ENCODE assay signal across 8 mouse cellular contexts in the genomic region with DNA sequence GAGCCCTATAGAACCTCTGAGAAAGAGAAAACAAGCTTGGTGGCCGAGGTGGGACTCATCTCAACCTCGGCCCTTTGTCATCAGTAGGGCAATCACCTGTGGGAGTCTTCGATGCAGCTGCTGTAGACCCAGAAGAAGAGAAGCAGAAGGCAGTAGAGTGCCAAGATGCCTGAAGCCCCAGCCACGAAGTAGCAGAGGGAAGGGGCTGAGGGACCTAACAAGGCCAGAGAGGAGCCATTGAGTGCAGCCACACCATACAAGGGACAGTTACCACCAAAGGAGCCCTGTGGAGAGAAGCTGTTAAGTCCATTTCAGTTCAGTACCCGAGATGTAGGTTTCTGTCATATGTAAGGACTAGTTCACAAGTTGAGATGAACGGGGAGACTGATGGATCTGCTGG. TPM values are rescaled to one million over a fixed set of nuclear protein-coding genes. Genes with fewer than 3 reads are reported as not detected.
A peak's percentile ranks its signal among the peaks of the same experiment; 100 is the strongest.
DNase-seq lines count a peak whose midpoint lies in the region; ATAC-seq lines count a peak whose summit lies in the region.

No protein-coding gene starts in this region.

- H3K27ac ChIP-seq in forebrain, embryonic 12.5 days: 0 out of 2 replicates have a peak overlapping the region, but pooled peaks have one; percentile 19
- peak overlapping the region; percentile 99 for H3K27ac ChIP-seq in liver, embryonic 13.5 days

- no peaks in the 10 kb centered on the region for H3K27me3 ChIP-seq in forebrain, embryonic 12.5 days
- no peaks in the 10 kb centered on the region for H3K27me3 ChIP-seq in liver, embryonic 13.5 days

- intact Hi-C loops in heart, postnatal 36 days (cut with DNase I): no loop called here

- H3K4me1 ChIP-seq in forebrain, embryonic 12.5 days: peaks cover 34% of the 10 kb centered on the region
- peaks cover 57% of the 10 kb centered on the region for H3K4me1 ChIP-seq in liver, embryonic 13.5 days (replicated peaks)

- H3K4me2 ChIP-seq in forebrain, embryonic 12.5 days: peak overlapping the region; percentile 98
- H3K4me2 ChIP-seq in liver, embryonic 13.5 days: peak overlapping the region; percentile 99

- H3K36me3 ChIP-seq in forebrain, embryonic 12.5 days (replicated peaks): peaks cover 44% of the 10 kb centered on the region
- H3K36me3 ChIP-seq in liver, embryonic 13.5 days: peaks cover 57% of the 10 kb centered on the region

- no peaks in the 10 kb centered on the region for H3K9me3 ChIP-seq in forebrain, embryonic 12.5 days
- no peaks in the 10 kb centered on the region for H3K9me3 ChIP-seq in liver, embryonic 13.5 days (replicated peaks)

- H3K9ac ChIP-seq in forebrain, embryonic 12.5 days: peak overlapping the region; percentile 92; the same call in 1 of the 2 replicates
- peak overlapping the region; percentile 98 for H3K9ac ChIP-seq in liver, embryonic 13.5 days

- H3K4me3 ChIP-seq in forebrain, embryonic 12.5 days (replicated peaks): peak overlapping the region; percentile 77
- H3K4me3 ChIP-seq in liver, embryonic 13.5 days (replicated peaks): peak overlapping the region; percentile 87

- peak; percentile 89 for DNase-seq in heart, adult 11 months
- DNase-seq in heart, postnatal 36 days: no peak
- DNase-seq in A20 (ENCODE audit: low read depth, low spot score): peak; percentile 38
- DNase-seq in liver, embryonic 13.5 days: no peak
- DNase-seq in retina, embryonic 14.5 days (ENCODE audit: low spot score): no peak
- no peak for DNase-seq in layer of hippocampus, adult 8-10 months (ENCODE audit: low spot score in 2 of 2)
- no peak for DNase-seq in spleen, postnatal 4 days (ENCODE audit: low spot score in 2 of 2)

- WGBS in forebrain, embryonic 12.5 days: 66% methylated on average over 6 of the region's 6 CpGs
- 15% methylated on average over 6 of the region's 6 CpGs for WGBS in liver, embryonic 13.5 days (ENCODE audit: insufficient replicate concordance)

- ATAC-seq in forebrain, embryonic 12.5 days (ENCODE audit: low FRiP score): no peak
- no peak for ATAC-seq in liver, embryonic 13.5 days (ENCODE audit: low read depth)

RNA-seq across cellular contexts. Expression of a gene that starts 0.9 kb away (rescaled TPM):
- total RNA-seq in heart, postnatal 36 days (2021): 10 to 100 TPM; 16.5 to 18.0 TPM
- polyA plus RNA-seq in forebrain, embryonic 12.5 days (2016; fragmentation: Nextera tagmentation; extraction: Ambion mirVana): 34.4 and 36.9 TPM in 2 replicates
- 93.6 and 97.1 TPM in 2 replicates for polyA plus RNA-seq in liver, embryonic 13.5 days (2015; fragmentation: Nextera tagmentation; extraction: Ambion mirVana)
- total RNA-seq in layer of hippocampus, adult 8-10 months (2022): 10 to 100 TPM; 10.1 to 17.5 (median 13.1) TPM

RNA-seq across cellular contexts. Expression of a gene that starts 2.6 kb away (rescaled TPM):
- total RNA-seq in heart, postnatal 36 days (2021): 100 to 1,000 TPM; 114 to 117 TPM
- polyA plus RNA-seq in forebrain, embryonic 12.5 days (2016; fragmentation: Nextera tagmentation; extraction: Ambion mirVana): 203 and 210 TPM in 2 replicates
- polyA plus RNA-seq in liver, embryonic 13.5 days (2015; fragmentation: Nextera tagmentation; extraction: Ambion mirVana): 66.1 and 74.2 TPM in 2 replicates
- total RNA-seq in layer of hippocampus, adult 8-10 months (2022): 10 to 100 TPM; 61.3 to 77.8 (median 72.8) TPM

RNA-seq across cellular contexts. Expression of a gene that starts 12.8 kb away (rescaled TPM):
- total RNA-seq in heart, postnatal 36 days (2021): 1 to 10 TPM; 5.6 to 7.9 TPM
- 35.9 and 41.5 TPM in 2 replicates for polyA plus RNA-seq in forebrain, embryonic 12.5 days (2016; fragmentation: Nextera tagmentation; extraction: Ambion mirVana)
- polyA plus RNA-seq in liver, embryonic 13.5 days (2015; fragmentation: Nextera tagmentation; extraction: Ambion mirVana): 16.6 and 17.2 TPM in 2 replicates
- 10 to 100 TPM; 14.7 to 20.1 (median 18.2) TPM for total RNA-seq in layer of hippocampus, adult 8-10 months (2022)

RNA-seq across cellular contexts. Expression of a gene that starts 16.5 kb away (rescaled TPM):
- 10 to 100 TPM; 36.7 to 37.6 TPM for total RNA-seq in heart, postnatal 36 days (2021)
- 206 and 225 TPM in 2 replicates for polyA plus RNA-seq in forebrain, embryonic 12.5 days (2016; fragmentation: Nextera tagmentation; extraction: Ambion mirVana)
- polyA plus RNA-seq in liver, embryonic 13.5 days (2015; fragmentation: Nextera tagmentation; extraction: Ambion mirVana): 93.3 and 104 TPM in 2 replicates
- 100 to 1,000 TPM in 2 of 4 experiments, 10 to 100 TPM in 2; 80.5 to 120 (median 102) TPM for total RNA-seq in layer of hippocampus, adult 8-10 months (2022)

RNA-seq across cellular contexts. Expression of a gene that starts 25.0 kb away (rescaled TPM):
- total RNA-seq in heart, postnatal 36 days (2021): 10 to 100 TPM; 52.3 to 59.2 TPM
- 158 and 161 TPM in 2 replicates for polyA plus RNA-seq in forebrain, embryonic 12.5 days (2016; fragmentation: Nextera tagmentation; extraction: Ambion mirVana)
- 105 and 110 TPM in 2 replicates for polyA plus RNA-seq in liver, embryonic 13.5 days (2015; fragmentation: Nextera tagmentation; extraction: Ambion mirVana)
- total RNA-seq in layer of hippocampus, adult 8-10 months (2022): 100 to 1,000 TPM; 101 to 122 (median 109) TPM

Comparison
In these comparisons a context has a peak if more than half of its experiments do, and no peak if none do; other contexts are left out.
1. DNase-seq: peak in heart, adult 11 months (single experiment) and A20 (single experiment); none in heart, postnatal 36 days (0 of 2), liver, embryonic 13.5 days (single experiment), retina, embryonic 14.5 days (single experiment), layer of hippocampus, adult 8-10 months (0 of 2) and spleen, postnatal 4 days (0 of 2).